Mouse (Mus musculus) intestine, embryonic 14.5 days (tissue): ENCODE data around the gene Nek7. TPM values are rescaled to one million over a fixed set of nuclear protein-coding genes. Genes with fewer than 3 reads are reported as not detected.

Experiments
- ATAC-seq: fragments of 200-750 bp; cut with Nextera tagmentation; replicated peaks from 2 replicates; pipeline ENCODE4 v1.8.0; 2017; ENCODE audit warnings: low read depth, moderate number of reproducible peaks, moderate TSS enrichment, moderate library complexity; ENCODE audit not compliant: low FRiP score, low TSS enrichment
- DNase-seq: peaks from one replicate; pipeline ENCODE4 v3.0.0-alpha.2; 2018; ENCODE audit warnings: low spot score
- H3K27ac ChIP-seq: fragments of 300-500 bp; sonication (generic); 2 replicates; pipeline ENCODE4 v1.5.1; 2014; ENCODE audit warnings: low read depth, mild to moderate bottlenecking, control low read depth
- H3K27me3 ChIP-seq: fragments of 300-500 bp; sonication (generic); replicated peaks from 2 replicates; pipeline ENCODE4 v1.6.1; 2014; ENCODE audit warnings: low read length, control low read depth; ENCODE audit not compliant: control insufficient read depth, insufficient read depth
- H3K36me3 ChIP-seq: fragments of 300-500 bp; sonication (generic); 2 replicates; pipeline ENCODE4 v1.6.1; 2014; ENCODE audit warnings: low read length, control low read depth; ENCODE audit not compliant: control insufficient read depth, insufficient read depth
- H3K4me1 ChIP-seq: fragments of 300-500 bp; sonication (generic); replicated peaks from 2 replicates; pipeline ENCODE4 v1.6.1; 2014; ENCODE audit warnings: low read length, control low read depth, mixed read lengths; ENCODE audit not compliant: control insufficient read depth, insufficient read depth
- H3K4me2 ChIP-seq: fragments of 300-500 bp; sonication (generic); 2 replicates; pipeline ENCODE4 v1.6.1; 2014; ENCODE audit warnings: low read length
- H3K4me3 ChIP-seq: fragments of 300-500 bp; sonication (generic); 2 replicates; pipeline ENCODE4 v1.5.1; 2014; ENCODE audit warnings: low read depth, low read length, control low read depth, mixed read lengths
- H3K9ac ChIP-seq: fragments of 300-500 bp; sonication (generic); 2 replicates; pipeline ENCODE4 v1.6.1; 2014; ENCODE audit warnings: mild to moderate bottlenecking, low read length
- H3K9me3 ChIP-seq: fragments of 300-500 bp; sonication (generic); 2 replicates; pipeline ENCODE4 v1.6.1; 2016; ENCODE audit warnings: low read length, control low read depth; ENCODE audit not compliant: control insufficient read depth
- WGBS: fragments of 180-500 bp; shearing (Covaris S2); extraction: QIAGEN DNeasy Blood & Tissue Kit; methylation state at CpG from one replicate; pipeline ENCODE4 v1.1.7; 2014; 5-methylcytosine and 5-hydroxymethylcytosine counted together
- polyA plus RNA-seq: library from polyadenylated mRNA; unstranded; fragments of >200 nt; fragmentation: Nextera tagmentation; extraction: Ambion mirVana; gene quantifications from 2 replicates; pipeline ENCODE4 v1.2.1, GENCODE M21; 2014

The Nek7 gene
- polyA plus RNA-seq, 1 experiment from 2014 or later = 32.0 TPM

GRCm38 (mm10) chr1:138507446-138508043 is 112.4 kb downstream of the Nek7 start:
- peaks cover 4% of the 10 kb centered on the region; the same call in 1 of the 2 replicates for H3K4me1 ChIP-seq
- 57% methylated on average over 13 of the region's 13 CpGs for WGBS
- no peak overlapping the region for H3K4me2 ChIP-seq
- no peak overlapping the region for H3K27ac ChIP-seq
- no peak overlapping the region for H3K9ac ChIP-seq
- H3K9me3 ChIP-seq = no peaks in the 10 kb centered on the region
- H3K4me3 ChIP-seq = no peak overlapping the region
- H3K27me3 ChIP-seq = no peaks in the 10 kb centered on the region
- DNase-seq (no peak), ATAC-seq (no peak)
- H3K36me3 ChIP-seq = no peaks in the 10 kb centered on the region

GRCm38 (mm10) chr1:138507014-138507413 is 112.9 kb downstream of the Nek7 start:
- no peak for DNase-seq
- Histone ChIP-seq H3K4me1 (peaks cover 4% of the 10 kb centered on the region; the same call in 1 of the 2 replicates), H3K27me3 (no peaks in the 10 kb centered on the region), H3K27ac (no peak overlapping the region), H3K36me3 (no peaks in the 10 kb centered on the region), H3K9ac (no peak overlapping the region), H3K4me3 (no peak overlapping the region), H3K9me3 (no peaks in the 10 kb centered on the region), H3K4me2 (no peak overlapping the region)
- WGBS = 32% methylated on average over 4 of the region's 4 CpGs
- ATAC-seq = no peak

GRCm38 (mm10) chr1:138504228-138504627 is 115.7 kb downstream of the Nek7 start:
- DNase-seq (no peak), ATAC-seq (no peak)
- WGBS = 51% methylated on average over 5 of the region's 5 CpGs
- no peak overlapping the region for H3K9ac ChIP-seq
- no peak overlapping the region for H3K4me2 ChIP-seq
- H3K4me1 ChIP-seq = no peaks in the 10 kb centered on the region; the same call in 1 of the 2 replicates
- H3K9me3 ChIP-seq = no peaks in the 10 kb centered on the region
- no peaks in the 10 kb centered on the region for H3K36me3 ChIP-seq
- no peak overlapping the region for H3K4me3 ChIP-seq
- no peaks in the 10 kb centered on the region for H3K27me3 ChIP-seq
- H3K27ac ChIP-seq = no peak overlapping the region

- H3K4me2 ChIP-seq = no peak overlapping the region
- no peaks in the 10 kb centered on the region for H3K27me3 ChIP-seq
- no peaks in the 10 kb centered on the region for H3K4me1 ChIP-seq
- no peak overlapping the region for H3K4me3 ChIP-seq
- no peaks in the 10 kb centered on the region for H3K9me3 ChIP-seq
- ATAC-seq (no peak), DNase-seq (no peak)
- H3K27ac ChIP-seq = no peak overlapping the region
- H3K36me3 ChIP-seq = no peaks in the 10 kb centered on the region
- H3K9ac ChIP-seq = no peak overlapping the region
- 81% methylated on average over 6 of the region's 6 CpGs for WGBS
These were observed 119.2 kb downstream of the Nek7 start for GRCm38 (mm10) chr1:138500691-138501090.

- Histone ChIP-seq H3K36me3 (no peaks in the 10 kb centered on the region), H3K9me3 (no peaks in the 10 kb centered on the region), H3K9ac (no peak overlapping the region), H3K27ac (no peak overlapping the region), H3K4me3 (no peak overlapping the region), H3K27me3 (no peaks in the 10 kb centered on the region), H3K4me2 (no peak overlapping the region), H3K4me1 (no peaks in the 10 kb centered on the region)
- DNase-seq = no peak
- ATAC-seq = no peak
- 49% methylated on average over 10 of the region's 10 CpGs for WGBS
These were observed 119.8 kb downstream of the Nek7 start for GRCm38 (mm10) chr1:138500155-138500554.

GRCm38 (mm10) chr1:138499461-138499860 is 120.5 kb downstream of the Nek7 start:
- H3K9me3 ChIP-seq = no peaks in the 10 kb centered on the region
- H3K4me3 ChIP-seq = no peak overlapping the region
- H3K4me1 ChIP-seq = no peaks in the 10 kb centered on the region
- no peak overlapping the region for H3K9ac ChIP-seq
- no peaks in the 10 kb centered on the region for H3K27me3 ChIP-seq
- H3K27ac ChIP-seq = no peak overlapping the region
- H3K4me2 ChIP-seq = no peak overlapping the region
- no peaks in the 10 kb centered on the region for H3K36me3 ChIP-seq
- DNase-seq = no peak
- 52% methylated on average over 9 of the region's 9 CpGs for WGBS
- no peak for ATAC-seq

- H3K9ac ChIP-seq = no peak overlapping the region
- WGBS = 86% methylated on average over 6 of the region's 6 CpGs
- DNase-seq (no peak), ATAC-seq (no peak)
- H3K36me3 ChIP-seq = no peaks in the 10 kb centered on the region
- H3K4me1 ChIP-seq = no peaks in the 10 kb centered on the region
- H3K4me3 ChIP-seq = no peak overlapping the region
- no peak overlapping the region for H3K4me2 ChIP-seq
- H3K27me3 ChIP-seq = no peaks in the 10 kb centered on the region
- no peak overlapping the region for H3K27ac ChIP-seq
- no peaks in the 10 kb centered on the region for H3K9me3 ChIP-seq
These were observed 128.4 kb downstream of the Nek7 start for GRCm38 (mm10) chr1:138491382-138492097.

- Histone ChIP-seq H3K4me1 (no peaks in the 10 kb centered on the region), H3K4me2 (no peak overlapping the region), H3K27me3 (no peaks in the 10 kb centered on the region), H3K4me3 (no peak overlapping the region), H3K9me3 (no peaks in the 10 kb centered on the region), H3K9ac (no peak overlapping the region), H3K27ac (no peak overlapping the region), H3K36me3 (no peaks in the 10 kb centered on the region)
- WGBS = 78% methylated on average over 5 of the region's 5 CpGs
- DNase-seq = no peak
- no peak for ATAC-seq
These were observed 132.4 kb downstream of the Nek7 start for GRCm38 (mm10) chr1:138487569-138487968.

GRCm38 (mm10) chr1:138480694-138481093 is 139.2 kb downstream of the Nek7 start:
- no peak overlapping the region for H3K9ac ChIP-seq
- no peaks in the 10 kb centered on the region for H3K4me1 ChIP-seq
- H3K4me2 ChIP-seq = no peak overlapping the region
- WGBS = 83% methylated on average over 1 of the region's 1 CpGs
- DNase-seq (no peak), ATAC-seq (no peak)
- H3K27ac ChIP-seq = no peak overlapping the region
- peaks cover 7% of the 10 kb centered on the region for H3K9me3 ChIP-seq
- no peak overlapping the region for H3K4me3 ChIP-seq
- no peaks in the 10 kb centered on the region for H3K27me3 ChIP-seq
- no peaks in the 10 kb centered on the region for H3K36me3 ChIP-seq
